Mouse (Mus musculus) splenic B cell, adult 2 months (primary cell): ENCODE measurements around the gene Nfs1.
"Not testable (repeated sequence)": the region's sequence is repeated elsewhere in the genome, so short reads cannot be mapped to it uniquely, and the experiment has no call there.

ENCODE experiments used
- DNase-seq: peaks from one replicate; pipeline ENCODE4 v3.0.0-alpha.2; 2011; ENCODE audit warnings: low read depth, low spot score
- H3K27me3 ChIP-seq: 2 replicates; pipeline ENCODE4 v1.6.1; 2012; ENCODE audit warnings: mild to moderate bottlenecking, low read length, moderate library complexity, mixed read lengths; ENCODE audit not compliant: control insufficient read depth, poor library complexity, insufficient read depth, severe bottlenecking
- H3K36me3 ChIP-seq: 2 replicates; pipeline ENCODE4 v1.6.1; 2012; ENCODE audit warnings: mild to moderate bottlenecking, low read length, moderate library complexity, mixed read lengths; ENCODE audit not compliant: control insufficient read depth, poor library complexity, insufficient read depth, severe bottlenecking

Nfs1 gene

DNA sequence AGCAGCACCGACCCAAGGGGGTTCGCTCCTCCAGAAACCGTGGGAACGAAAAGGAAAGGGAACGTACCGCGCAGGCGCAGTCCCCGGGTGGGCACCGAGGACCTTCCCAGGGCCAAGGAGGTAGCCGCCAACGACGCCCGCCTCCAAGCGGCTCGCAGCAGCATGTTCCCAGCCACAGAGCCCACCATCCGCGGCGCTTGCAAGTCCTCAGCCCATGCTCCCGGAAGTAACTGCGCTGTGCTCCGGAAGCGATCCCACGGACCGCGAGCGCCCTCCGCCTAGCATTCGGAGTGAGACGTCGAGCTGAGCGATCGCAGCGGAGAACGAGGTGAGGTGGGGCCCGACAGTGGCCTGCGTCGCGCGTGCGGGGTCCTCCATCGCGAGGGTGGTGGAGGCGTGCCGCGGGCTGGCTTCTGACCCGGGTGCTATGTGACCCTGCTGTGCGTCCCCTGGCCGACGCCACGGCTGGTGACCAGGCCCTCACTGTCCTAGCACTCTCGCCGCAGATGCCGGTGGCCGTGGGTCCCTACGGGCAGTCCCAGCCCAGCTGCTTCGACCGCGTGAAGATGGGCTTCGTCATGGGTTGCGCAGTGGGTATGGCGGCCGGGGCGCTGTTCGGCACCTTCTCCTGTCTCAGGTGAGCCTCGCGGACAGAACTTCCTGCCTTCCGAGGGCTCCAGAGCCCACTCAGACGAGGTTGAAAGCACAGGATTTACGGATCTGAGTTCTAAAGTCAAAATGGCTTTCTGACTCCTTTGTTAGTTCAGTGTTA, at the start of gene Nfs1, which contains the start of gene Romo1:
Nfs1 (minus strand) TSS at position 234 of the 772 bp plus-strand sequence.
Romo1 (plus strand) TSS at position 87 of the 772 bp plus-strand sequence.
- H3K36me3 ChIP-seq, result peaks cover 14% of the 10 kb centered on the region
- DNase-seq, result peak; percentile 94
- H3K27me3 ChIP-seq, result no peaks in the 10 kb centered on the region

DNA sequence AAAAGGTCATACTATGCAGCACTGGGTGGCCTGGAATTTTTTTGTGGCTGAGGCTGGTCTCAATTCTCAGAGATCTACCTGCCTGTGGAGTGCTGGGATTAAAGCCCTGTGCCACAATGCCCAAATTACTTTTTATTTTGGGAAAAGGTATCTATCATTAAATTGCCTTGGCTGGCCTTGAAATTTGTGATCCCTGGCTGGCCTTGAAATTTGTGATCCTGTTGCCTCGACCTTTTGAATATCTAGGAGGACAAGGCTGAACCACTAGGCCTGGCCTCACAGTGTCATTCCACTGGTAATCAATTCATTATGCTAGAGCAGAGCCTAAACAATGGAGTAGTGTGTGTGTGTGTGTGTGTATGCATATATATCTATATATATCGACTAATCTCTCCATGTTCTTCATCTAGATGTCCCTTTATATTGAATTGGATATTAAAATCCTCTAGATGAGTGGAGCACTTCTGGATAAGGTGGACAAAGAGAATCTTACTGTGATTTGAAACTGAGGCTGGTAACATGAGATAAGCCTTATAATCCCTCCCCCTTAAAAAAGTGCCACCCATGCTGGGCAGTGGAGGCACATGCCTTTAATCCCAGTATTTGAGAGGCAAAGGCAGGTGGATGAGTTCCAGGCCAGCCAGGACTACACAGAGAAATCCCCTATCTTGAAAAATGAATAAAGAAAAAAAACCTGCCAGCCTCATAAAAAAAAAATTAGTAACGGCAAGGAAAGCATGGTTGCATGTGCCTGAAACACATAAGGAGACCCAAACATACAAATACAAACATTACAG, 49.3 kb upstream of the Nfs1 start:
- DNase-seq, result no peak
- H3K27me3 ChIP-seq, result no peaks in the 10 kb centered on the region
- no peaks in the 10 kb centered on the region for H3K36me3 ChIP-seq

DNA sequence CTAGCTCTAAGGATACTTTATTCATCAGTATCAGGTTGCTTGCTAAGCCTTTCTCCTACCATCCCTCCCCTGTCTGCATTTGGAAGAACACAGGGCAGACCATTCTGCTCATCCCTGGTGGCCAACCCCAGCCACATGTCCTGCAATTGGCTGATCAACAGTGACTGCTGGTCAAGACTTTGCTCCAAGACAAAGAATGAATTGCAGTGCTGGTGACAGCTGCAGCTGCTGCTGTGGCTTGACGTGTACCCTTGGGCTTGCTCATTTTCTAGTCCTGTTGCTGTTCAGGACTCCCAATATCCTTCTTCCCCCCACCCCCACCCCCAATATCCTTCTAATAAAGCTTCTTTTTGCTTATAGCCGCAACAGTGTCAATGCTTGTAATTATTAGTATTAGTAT, 48.1 kb upstream of the Nfs1 start:
- Histone ChIP-seq H3K27me3 (no peaks in the 10 kb centered on the region), H3K36me3 (no peaks in the 10 kb centered on the region)
- DNase-seq, result no peak

DNA sequence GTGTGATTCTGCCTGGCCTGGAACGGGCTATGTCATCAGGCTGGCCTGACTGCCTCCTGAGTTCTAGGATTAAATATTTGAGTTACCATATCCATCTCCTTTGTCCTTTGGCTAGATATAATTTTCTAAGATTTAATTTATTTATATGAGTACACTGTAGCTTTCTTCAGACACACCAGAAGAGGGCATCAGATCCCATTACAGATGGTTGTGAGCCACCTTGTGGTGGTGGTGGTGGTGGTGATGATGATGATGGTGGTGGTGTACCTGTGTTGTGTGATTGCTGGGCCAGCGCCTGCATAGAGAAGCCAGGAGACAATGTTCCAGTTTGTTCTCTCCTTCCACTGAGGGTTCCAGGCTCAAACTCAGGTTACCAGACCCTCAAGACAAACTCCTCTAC, 47.6 kb upstream of the Nfs1 start:
- Histone ChIP-seq H3K36me3 (no peaks in the 10 kb centered on the region), H3K27me3 (no peaks in the 10 kb centered on the region)
- no peak for DNase-seq

DNA sequence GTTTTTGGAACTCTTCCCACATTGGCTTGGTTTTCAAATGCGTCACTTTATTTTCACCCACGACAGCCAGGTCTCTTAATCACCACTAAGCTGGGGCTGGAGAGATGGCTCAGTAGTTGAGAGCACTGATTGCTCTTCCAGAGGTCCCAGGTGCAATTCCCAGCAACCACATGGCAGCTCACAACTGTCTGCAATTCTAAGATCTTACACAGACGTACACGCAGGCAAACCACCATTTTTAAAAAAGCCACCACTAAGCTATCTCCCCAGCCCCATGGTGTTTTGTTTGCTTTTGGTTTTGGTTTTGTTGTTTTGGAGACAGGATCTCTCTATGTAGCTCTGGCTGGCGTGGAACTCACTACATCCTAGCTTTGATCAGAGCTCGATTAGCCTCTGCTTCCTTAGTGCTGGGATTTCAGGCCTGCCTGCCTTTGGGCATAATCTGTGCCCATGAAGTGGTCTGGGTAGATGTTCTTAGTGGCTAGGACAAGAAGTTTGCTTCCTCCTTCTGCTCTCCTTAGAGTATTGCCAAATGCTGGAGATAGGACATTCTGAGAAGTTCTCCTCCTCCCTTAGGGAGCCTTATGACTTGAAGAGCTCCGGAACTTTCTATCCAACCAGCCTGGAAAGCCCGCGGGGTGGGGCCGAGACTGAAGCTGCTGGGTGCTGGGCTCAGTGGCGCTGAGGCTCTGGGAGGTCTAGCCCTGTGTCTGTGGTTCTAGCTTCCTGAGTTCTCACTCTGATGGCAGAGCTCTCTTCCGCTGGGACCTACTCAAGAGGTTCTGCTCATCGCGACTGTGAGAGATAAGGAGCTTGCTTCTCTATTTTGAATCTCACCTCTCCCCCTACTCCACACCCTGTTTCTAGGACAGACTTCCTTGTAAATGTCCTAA, 46.3 kb upstream of the Nfs1 start:
- peak; percentile 73 for DNase-seq
- no peaks in the 10 kb centered on the region for H3K27me3 ChIP-seq
- H3K36me3 ChIP-seq, result no peaks in the 10 kb centered on the region

DNA sequence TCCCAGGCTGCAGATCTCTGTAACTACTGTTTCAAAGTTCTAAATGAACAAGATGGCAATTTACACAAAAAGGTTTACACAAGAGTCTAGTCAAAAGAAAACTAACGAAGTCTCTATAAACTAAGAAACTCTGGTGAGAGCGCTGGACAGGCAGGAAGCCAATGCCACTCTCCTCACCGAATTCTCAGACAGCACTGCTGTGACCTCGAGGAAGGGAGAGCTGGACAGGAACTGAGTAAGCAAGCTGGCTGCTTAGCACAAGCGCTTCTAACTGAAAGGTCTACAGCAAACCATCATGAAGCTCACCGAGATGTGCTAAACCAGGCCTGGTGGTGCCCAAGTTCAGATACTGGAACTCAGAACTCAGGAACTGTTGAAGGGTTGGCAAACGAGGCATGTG, 45.3 kb upstream of the Nfs1 start:
- not testable (repeated sequence) for H3K27me3 ChIP-seq

DNA sequence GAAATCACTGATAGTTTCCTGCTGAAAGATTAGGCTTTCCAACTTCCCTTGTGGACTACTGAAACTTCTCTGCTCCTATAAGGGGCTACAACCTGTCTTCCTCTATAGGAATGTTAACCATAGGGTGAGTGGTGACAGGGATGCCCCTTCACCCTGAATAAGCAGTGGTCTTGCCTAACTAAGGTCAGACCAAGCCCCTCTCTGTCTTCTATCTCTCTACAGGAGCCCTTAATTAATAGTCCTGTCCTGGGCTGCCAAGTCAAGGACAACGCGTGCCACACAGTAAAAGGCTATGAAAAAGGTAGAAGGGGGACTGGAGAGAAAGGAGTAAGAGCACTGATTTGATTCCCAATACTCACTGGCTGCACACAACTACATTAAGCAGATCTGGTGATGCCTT, 37.6 kb upstream of the Nfs1 start:
- peaks cover 8% of the 10 kb centered on the region for H3K36me3 ChIP-seq
- no peaks in the 10 kb centered on the region for H3K27me3 ChIP-seq
- no peak for DNase-seq

More for the DNA sequence above, 45.3 kb upstream of the Nfs1 start:
- DNase-seq, H3K36me3 ChIP-seq: not testable (repeated sequence)

DNA sequence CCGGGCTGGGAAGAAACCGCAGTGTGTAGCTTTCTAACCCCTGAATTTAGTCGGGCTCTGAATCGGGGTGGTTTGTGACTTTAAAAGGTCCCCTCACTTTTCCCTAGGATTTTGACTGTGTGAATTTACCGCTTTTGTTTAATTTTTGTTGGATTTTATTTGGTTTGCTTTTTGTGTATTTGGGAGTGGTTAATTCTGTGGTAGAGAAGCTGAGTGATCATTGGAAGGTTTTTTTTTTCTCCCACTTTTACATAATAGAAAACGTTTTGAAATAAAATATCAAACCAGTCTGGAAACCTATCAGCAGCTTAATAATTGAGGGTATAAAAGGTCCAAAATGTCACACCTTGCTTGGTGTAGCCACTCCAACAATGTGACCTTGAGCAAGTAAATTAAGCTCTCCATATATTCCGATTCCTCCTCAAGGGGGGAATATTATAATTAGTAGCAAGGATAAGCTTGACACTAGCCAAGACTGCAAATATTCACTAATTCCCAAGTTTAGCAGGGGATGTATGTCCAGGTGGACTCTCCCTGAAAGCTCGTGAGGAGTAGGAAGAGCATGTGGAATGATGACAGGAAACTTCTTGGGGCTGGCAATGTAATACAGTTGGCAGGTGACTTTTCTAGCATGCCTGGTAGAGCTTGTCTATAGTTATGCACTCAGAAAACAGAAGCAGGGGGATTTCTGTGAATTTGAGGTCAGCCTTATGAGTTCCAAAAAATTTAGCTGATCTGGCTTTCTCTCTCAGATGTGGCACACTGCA, 37.0 kb upstream of the Nfs1 start:
- DNase-seq, result no peak
- H3K27me3 ChIP-seq, result no peaks in the 10 kb centered on the region
- H3K36me3 ChIP-seq, result peaks cover 8% of the 10 kb centered on the region

DNA sequence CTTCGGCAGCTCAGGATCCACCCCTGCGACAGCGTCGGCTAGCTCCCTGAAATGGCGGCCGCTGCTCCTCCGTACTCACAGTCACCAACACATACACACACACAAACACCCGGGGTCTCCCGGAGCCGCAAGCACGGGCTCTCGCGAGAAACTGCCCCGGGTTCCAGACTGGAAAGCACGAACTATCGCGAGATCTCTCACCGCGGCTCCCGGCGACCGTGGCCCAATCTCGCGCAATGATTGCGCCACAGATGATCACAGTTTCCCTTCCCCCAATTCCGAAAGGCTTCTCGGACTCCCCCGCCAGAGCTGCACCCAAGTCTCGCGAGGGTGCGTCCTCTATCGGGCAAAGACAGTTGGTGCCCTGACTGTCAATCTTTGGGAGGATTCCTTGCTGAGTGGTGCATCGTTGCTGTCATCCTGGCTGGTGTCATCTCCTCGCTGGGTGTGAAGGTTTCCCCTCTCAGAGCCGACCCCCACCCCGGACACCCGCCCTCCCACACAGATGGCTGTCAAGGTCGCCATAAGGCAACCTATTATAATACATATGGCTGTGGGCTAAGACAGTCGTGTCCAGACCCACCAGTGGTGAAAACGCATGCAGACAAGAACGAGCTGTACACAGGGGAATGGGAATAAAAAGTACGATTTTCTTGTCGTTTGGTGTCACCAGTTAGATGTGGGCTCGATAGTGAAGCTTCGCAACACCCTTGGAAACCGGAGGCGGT, 36.3 kb upstream of the Nfs1 start, which contains the start of gene Rbm39:
Rbm39 (minus strand) TSS at position 145 of the 728 bp plus-strand sequence.
- Histone ChIP-seq H3K36me3 (peaks cover 10% of the 10 kb centered on the region), H3K27me3 (no peaks in the 10 kb centered on the region)
- peak; percentile 100 for DNase-seq

DNA sequence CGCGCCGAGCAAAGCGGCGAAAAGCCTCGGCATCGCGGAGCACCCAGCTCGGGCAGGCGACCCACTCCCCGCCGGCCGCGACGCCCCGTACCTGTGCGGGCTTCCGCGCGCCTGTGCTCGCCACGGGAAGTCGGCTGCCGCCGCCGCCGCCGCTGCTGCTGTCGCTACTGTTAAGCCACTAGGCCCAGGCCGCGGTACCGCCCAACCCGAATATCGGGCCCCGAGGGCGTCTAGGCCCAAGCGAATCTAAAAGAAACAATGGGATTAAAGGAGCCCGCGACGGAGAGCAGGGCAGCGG, 35.8 kb upstream of the Nfs1 start:
- DNase-seq, result no peak
- Histone ChIP-seq H3K27me3 (no peaks in the 10 kb centered on the region), H3K36me3 (peaks cover 10% of the 10 kb centered on the region)

DNA sequence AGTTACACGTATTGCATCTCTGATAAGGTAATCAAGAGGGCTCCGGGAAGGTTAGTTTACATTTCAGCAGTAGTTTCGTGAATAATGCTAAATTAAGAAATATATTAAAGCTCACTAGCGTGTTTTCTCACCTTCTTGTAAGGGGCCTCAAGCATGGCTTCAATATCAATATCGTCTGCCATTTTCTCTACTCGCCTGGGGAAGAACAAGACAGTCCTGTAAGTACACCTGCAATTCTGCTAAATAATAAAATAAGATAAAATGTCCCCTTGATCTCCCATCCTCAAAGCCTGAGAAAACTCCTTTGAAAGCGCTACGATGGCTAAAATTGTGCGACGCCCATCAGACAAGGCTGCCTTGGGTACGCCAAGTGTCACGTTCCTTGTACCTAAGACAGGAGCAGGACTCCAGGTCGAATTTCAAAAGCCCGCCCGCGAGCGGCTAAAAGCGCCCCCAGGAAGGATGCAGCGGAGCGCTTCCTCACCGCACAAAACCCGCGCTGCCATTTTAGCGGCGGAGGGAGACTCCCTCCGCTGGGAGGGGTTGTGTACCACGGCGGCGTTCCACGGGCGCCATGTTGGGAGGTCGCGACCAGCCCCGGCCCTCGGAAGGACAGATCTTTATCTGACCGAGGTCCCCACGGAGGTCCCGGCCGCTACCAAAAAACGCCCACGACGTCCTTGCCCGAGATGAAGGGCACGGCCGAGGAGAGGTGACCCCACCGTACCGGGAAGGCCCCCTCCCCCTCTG, 35.2 kb upstream of the Nfs1 start:
- Histone ChIP-seq H3K27me3 (no peaks in the 10 kb centered on the region), H3K36me3 (peaks cover 11% of the 10 kb centered on the region)
- peak; percentile 89 for DNase-seq

DNA sequence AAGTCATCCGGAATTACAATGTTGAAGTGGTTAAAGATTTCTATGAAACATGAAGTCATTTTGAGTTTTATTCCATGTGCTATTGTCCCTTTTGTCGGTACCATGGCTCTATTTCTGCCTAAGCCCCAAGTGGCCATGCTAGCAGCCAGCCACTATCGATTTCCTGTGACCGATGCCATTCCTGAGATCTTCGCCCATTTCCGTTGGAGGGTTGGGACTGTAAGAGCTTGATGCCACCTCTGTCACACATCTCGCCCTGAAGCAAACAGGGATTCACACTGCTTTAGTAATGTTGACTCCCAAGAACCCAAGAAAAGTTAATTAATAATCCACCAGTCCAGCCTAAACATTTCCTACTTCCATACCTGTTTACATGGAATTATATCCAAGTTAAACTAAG, 33.7 kb upstream of the Nfs1 start:
- peaks cover 19% of the 10 kb centered on the region for H3K36me3 ChIP-seq
- no peak for DNase-seq
- no peaks in the 10 kb centered on the region for H3K27me3 ChIP-seq

DNA sequence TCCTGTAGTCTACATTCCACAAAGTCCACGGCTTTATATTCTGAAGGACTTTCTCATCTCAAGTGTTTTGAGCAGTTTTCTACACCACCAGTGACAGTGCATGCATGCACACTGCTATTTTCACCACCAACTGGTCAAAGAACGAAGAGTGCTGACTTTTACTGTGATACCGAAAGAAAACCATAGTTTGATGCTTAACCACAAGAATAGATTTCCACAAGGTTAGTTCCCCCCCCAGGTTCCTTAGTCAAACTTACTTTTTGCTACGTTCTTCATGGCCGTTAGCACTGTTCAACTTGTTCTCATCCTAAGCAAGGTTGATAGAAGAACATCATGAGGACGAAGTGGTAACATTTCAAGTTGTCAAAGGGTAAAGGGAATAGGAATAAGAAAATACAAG, 33.1 kb upstream of the Nfs1 start:
- DNase-seq, result no peak
- H3K27me3 ChIP-seq, result no peaks in the 10 kb centered on the region
- H3K36me3 ChIP-seq, result peaks cover 22% of the 10 kb centered on the region
